Mouse (Mus musculus) spleen, adult 10 weeks (tissue): ENCODE measurements around the gene Fam174b. TPM values are rescaled to one million over a fixed set of nuclear protein-coding genes. Genes with fewer than 3 reads are reported as not detected.

Experiments
- polyA plus RNA-seq: library from polyadenylated mRNA; stranded (reverse); fragments of 350-450 nt; fragmentation: Illumina TruSeq; extraction: RNeasy Lipid Tissue Mini Kit (QIAGEN cat#74804); gene quantifications from one replicate; pipeline ENCODE4 v1.2.3, GENCODE M21; 2015; ENCODE audit warnings: low replicate concordance; ENCODE audit not compliant: insufficient read depth

Fam174b gene
- 10.1 TPM for polyA plus RNA-seq

DNA sequence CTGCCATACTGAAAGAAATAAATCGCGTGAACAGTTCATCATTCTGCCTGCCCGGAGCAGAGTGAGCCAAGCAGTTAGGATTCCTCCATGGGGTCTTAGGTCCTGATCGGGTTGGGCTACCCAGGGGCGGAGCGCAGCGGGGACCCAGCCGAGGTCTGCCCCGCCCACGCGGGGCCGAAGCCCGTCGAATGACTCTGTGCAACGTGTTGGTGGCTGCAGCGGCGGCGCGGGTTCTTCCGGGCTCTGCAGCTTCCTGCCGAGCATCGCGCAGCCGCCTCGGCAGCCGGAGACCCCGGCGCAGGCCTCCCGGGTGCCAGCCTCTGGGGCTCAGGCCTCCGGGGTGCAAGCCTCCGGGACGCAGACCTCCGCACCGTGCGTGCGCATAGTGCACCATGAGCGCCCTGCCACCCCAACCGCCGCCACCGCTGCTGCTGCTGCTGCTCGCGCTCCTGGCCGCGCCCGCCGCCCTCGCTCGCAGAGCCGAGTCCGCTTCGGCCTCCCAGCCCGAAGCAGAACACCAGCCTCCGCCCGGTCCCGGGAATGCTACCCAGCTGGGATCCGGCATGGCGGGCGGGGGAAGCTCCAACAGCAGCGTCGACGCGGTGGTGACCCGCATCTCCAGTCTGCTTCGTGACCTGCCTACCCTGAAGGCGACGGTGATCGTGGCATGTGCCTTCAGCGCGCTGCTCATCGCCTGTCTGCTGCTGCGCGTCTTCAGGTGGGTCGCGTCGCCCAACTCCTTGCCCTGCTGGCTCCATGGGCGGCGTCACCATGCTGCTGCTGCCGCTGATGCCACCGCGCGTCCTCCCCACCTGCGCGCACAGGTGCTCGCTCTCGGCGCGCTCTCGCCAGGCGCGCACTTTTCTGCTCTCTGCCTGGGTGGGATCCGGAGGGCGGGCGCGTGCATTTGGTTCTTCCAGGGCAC is at the start of gene Fam174b:
TSS of gene Fam174b (plus strand) at position 192 of the 925 bp plus-strand sequence.

Other genes with a start within 250 kb of the Fam174b start
- 111 TPM for gene Chd2, start 198.5 kb upstream of the Fam174b start, polyA plus RNA-seq